Mouse (Mus musculus): ENCODE measurements around the gene Kalrn. TPM values are rescaled to one million over a fixed set of nuclear protein-coding genes. Genes with fewer than 3 reads are reported as not detected.

Gene Kalrn
- polyA plus RNA-seq, 1 experiment from 2014 or later: 43.9 TPM

DNA sequence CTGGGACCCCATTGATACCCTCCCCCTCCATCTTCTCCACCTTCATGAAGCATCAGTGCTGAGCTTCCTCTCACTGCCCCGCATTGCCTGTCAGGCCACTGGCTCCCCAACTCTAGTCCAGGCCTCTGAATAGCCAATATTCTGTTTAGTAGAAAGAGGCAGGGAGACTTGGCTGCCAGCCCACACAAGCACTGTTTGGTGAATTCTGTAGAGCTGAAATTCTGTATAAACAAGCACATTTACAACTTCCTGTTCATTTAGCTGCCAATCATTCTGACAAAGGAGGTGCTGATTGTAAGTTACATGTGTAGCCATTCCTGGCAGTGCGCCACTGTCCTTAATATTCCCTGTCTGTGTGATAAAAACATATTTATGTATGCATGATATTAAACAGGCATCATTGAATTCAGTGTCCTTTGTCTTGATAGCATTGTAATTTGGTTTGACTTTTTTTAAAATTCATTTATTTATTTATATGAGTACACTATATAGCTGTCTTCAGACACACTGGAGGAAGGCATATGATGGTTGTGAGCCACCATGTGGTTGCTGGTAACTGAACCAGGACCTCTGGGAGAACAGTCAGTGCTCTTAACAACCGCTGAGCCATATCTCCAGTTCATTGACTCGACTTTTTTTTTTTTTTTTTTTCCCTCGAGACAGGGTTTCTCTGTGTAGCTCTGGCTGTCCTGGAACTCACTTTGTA, 638.5 kb downstream of the Kalrn start:
- WGBS: 23% methylated on average over 5 of the region's 5 CpGs
- Histone ChIP-seq H3K36me3 (ENCODE audit: control insufficient read depth, insufficient read depth) (no peaks in the 10 kb centered on the region), H3K4me2 (ENCODE audit: low read length) (no peak overlapping the region), H3K4me1 (replicated peaks; ENCODE audit: control insufficient read depth, insufficient read depth, low read length) (peaks cover 13% of the 10 kb centered on the region), H3K27ac (ENCODE audit: low read length) (peak overlapping the region; percentile 69), H3K27me3 (replicated peaks; ENCODE audit: control insufficient read depth, insufficient read depth, low read length) (no peaks in the 10 kb centered on the region; the same call in 1 of the 2 replicates), H3K9me3 (ENCODE audit: control insufficient read depth, low read length) (no peaks in the 10 kb centered on the region), H3K4me3 (replicated peaks; ENCODE audit: low read length) (no peak overlapping the region), H3K9ac (replicated peaks; ENCODE audit: low read depth, low read length) (no peak overlapping the region)
- ATAC-seq: peak; percentile 82

GRCm38 (mm10) chr16:33933411-33933810, 639.9 kb downstream of the Kalrn start:
- Histone ChIP-seq H3K9ac (replicated peaks; ENCODE audit: low read depth, low read length) (no peak overlapping the region), H3K4me1 (replicated peaks; ENCODE audit: control insufficient read depth, insufficient read depth, low read length) (peaks cover 18% of the 10 kb centered on the region), H3K4me2 (ENCODE audit: low read length) (no peak overlapping the region), H3K4me3 (replicated peaks; ENCODE audit: low read length) (no peak overlapping the region), H3K36me3 (ENCODE audit: control insufficient read depth, insufficient read depth) (no peaks in the 10 kb centered on the region), H3K27me3 (replicated peaks; ENCODE audit: control insufficient read depth, insufficient read depth, low read length) (no peaks in the 10 kb centered on the region; the same call in 1 of the 2 replicates), H3K27ac (ENCODE audit: low read length) (no peak overlapping the region), H3K9me3 (ENCODE audit: control insufficient read depth, low read length) (no peaks in the 10 kb centered on the region)
- WGBS: 92% methylated on average over 11 of the region's 11 CpGs
- no peak for ATAC-seq

DNA sequence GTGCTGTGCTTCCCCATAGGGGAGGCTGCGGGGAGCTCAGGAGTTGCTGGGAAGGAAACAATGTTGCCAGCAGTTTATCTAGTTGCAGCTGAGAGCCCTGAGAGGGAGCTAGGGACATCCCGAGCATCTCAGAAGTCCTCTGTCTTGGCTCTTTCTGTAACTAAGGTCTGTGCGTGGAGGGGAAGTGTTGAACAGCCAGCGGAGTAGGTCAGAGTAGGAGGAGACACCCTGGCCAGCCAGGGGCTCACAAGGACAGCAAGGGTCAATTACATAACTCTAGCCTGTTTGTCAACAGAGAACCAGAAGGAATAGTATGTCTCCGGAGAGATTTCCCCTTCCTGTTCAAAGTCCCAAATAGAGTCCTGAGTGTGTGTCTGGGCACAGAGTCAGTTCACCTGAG, 641.2 kb downstream of the Kalrn start:
- Histone ChIP-seq H3K4me1 (replicated peaks; ENCODE audit: control insufficient read depth, insufficient read depth, low read length) (peaks cover 18% of the 10 kb centered on the region), H3K4me2 (ENCODE audit: low read length) (no peak overlapping the region), H3K27ac (ENCODE audit: low read length) (no peak overlapping the region), H3K27me3 (replicated peaks; ENCODE audit: control insufficient read depth, insufficient read depth, low read length) (no peaks in the 10 kb centered on the region; the same call in 1 of the 2 replicates), H3K9ac (replicated peaks; ENCODE audit: low read depth, low read length) (no peak overlapping the region), H3K9me3 (ENCODE audit: control insufficient read depth, low read length) (no peaks in the 10 kb centered on the region), H3K4me3 (replicated peaks; ENCODE audit: low read length) (no peak overlapping the region), H3K36me3 (ENCODE audit: control insufficient read depth, insufficient read depth) (no peaks in the 10 kb centered on the region)
- WGBS: 59% methylated on average over 5 of the region's 5 CpGs
- no peak for ATAC-seq

DNA sequence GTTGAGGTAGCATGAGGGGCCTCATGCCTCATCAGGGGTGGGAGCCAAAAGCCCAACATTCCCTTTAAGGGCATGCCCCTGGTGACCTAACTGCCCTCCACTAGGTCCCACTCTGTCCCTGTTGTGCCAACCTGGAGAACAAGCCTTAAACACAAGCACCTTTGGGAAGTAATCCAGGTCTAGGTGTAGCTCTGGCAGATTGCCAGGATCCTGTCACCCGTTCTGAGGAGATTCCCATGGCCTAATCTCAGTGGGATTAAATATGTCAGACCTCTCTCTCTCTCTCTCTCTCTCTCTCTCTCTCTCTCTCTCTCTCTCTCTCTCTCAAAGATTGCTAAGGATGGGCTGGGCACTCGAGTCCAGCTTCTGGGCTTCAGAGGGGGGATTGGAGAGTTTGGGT, 641.6 kb downstream of the Kalrn start:
- Histone ChIP-seq H3K27ac (ENCODE audit: low read length) (no peak overlapping the region), H3K4me3 (replicated peaks; ENCODE audit: low read length) (no peak overlapping the region), H3K4me2 (ENCODE audit: low read length) (no peak overlapping the region), H3K9ac (replicated peaks; ENCODE audit: low read depth, low read length) (no peak overlapping the region), H3K36me3 (ENCODE audit: control insufficient read depth, insufficient read depth) (no peaks in the 10 kb centered on the region), H3K27me3 (replicated peaks; ENCODE audit: control insufficient read depth, insufficient read depth, low read length) (no peaks in the 10 kb centered on the region; the same call in 1 of the 2 replicates), H3K9me3 (ENCODE audit: control insufficient read depth, low read length) (no peaks in the 10 kb centered on the region), H3K4me1 (replicated peaks; ENCODE audit: control insufficient read depth, insufficient read depth, low read length) (peaks cover 18% of the 10 kb centered on the region)
- no peak for ATAC-seq
- WGBS: 40% methylated on average over 2 of the region's 2 CpGs

DNA sequence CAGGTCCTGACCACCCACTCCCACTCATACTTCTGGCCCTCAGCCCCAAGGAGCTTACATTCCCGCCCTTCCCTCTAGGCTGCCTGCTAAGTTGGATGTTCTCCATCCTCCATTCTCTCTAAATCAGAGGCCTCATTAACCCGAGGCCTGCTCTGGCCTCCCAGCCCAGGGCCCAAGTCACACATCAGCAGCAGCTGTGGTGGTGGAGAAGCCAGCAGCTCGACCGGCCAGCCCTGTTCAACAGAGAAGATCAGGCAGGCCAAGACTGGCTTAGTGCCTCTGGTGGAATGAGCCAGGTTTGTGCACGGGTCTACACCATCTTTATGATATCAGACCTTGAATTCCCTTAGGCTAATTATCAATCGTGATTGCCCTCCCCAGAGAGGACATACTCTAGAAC, 642.5 kb downstream of the Kalrn start:
- Histone ChIP-seq H3K27me3 (replicated peaks; ENCODE audit: control insufficient read depth, insufficient read depth, low read length) (no peaks in the 10 kb centered on the region; the same call in 1 of the 2 replicates), H3K9me3 (ENCODE audit: control insufficient read depth, low read length) (no peaks in the 10 kb centered on the region), H3K27ac (ENCODE audit: low read length) (no peak overlapping the region), H3K36me3 (ENCODE audit: control insufficient read depth, insufficient read depth) (no peaks in the 10 kb centered on the region), H3K9ac (replicated peaks; ENCODE audit: low read depth, low read length) (no peak overlapping the region), H3K4me1 (replicated peaks; ENCODE audit: control insufficient read depth, insufficient read depth, low read length) (peaks cover 18% of the 10 kb centered on the region), H3K4me2 (ENCODE audit: low read length) (no peak overlapping the region), H3K4me3 (replicated peaks; ENCODE audit: low read length) (no peak overlapping the region)
- 86% methylated on average over 6 of the region's 6 CpGs for WGBS
- ATAC-seq: no peak

DNA sequence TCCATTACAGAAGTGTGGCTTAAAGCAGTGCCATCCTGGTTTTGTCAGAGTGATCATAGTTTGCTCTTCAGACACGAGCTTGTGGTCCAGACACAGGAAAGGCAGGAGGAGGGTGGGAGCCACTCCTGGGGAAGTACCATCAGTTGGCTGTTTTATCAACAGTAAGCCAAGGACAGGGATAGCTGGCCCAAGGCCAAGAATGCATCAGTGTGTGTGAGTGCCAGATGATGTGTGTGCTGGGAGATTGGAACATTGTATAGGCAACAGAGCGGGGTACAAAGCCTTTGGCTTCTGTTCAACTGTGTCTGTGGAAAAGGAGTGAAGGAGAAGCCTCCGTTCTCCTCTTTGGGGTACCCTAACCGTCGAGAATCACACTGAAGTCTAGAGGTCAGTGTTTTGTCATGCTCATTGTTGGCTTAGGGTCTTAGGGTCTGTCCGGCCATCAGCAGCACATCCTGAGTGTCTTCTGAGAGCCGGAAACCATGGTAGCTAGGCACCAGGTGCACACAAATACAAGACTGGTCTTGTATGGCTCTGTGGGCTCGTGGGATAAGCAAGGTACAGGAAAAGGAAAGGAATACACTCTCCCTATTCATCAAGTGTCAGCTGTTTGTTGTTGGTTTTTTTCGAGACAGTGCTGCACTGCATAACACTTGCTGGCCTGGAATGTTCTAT, 644.4 kb downstream of the Kalrn start:
- Histone ChIP-seq H3K4me2 (ENCODE audit: low read length) (no peak overlapping the region), H3K4me1 (replicated peaks; ENCODE audit: control insufficient read depth, insufficient read depth, low read length) (peaks cover 6% of the 10 kb centered on the region; the same call in 1 of the 2 replicates), H3K9me3 (ENCODE audit: control insufficient read depth, low read length) (no peaks in the 10 kb centered on the region), H3K27me3 (replicated peaks; ENCODE audit: control insufficient read depth, insufficient read depth, low read length) (peaks cover under 1% of the 10 kb centered on the region; the same call in 1 of the 2 replicates), H3K4me3 (replicated peaks; ENCODE audit: low read length) (no peak overlapping the region), H3K27ac (ENCODE audit: low read length) (no peak overlapping the region), H3K9ac (replicated peaks; ENCODE audit: low read depth, low read length) (no peak overlapping the region), H3K36me3 (ENCODE audit: control insufficient read depth, insufficient read depth) (no peaks in the 10 kb centered on the region)
- 61% methylated on average over 9 of the region's 9 CpGs for WGBS
- 0 out of 2 replicates have a peak, but pooled peaks have one; percentile 47 for ATAC-seq

GRCm38 (mm10) chr16:33927263-33927824, 646.0 kb downstream of the Kalrn start:
- peaks cover 5% of the 10 kb centered on the region; the same call in 1 of the 2 replicates for H3K4me1 ChIP-seq (replicated peaks; ENCODE audit: control insufficient read depth, insufficient read depth, low read length)
- WGBS: 75% methylated on average over 6 of the region's 6 CpGs
- H3K4me3 ChIP-seq (replicated peaks; ENCODE audit: low read length): no peak overlapping the region
- H3K9ac ChIP-seq (replicated peaks; ENCODE audit: low read depth, low read length): no peak overlapping the region
- 0 out of 2 replicates have a peak, but pooled peaks cover 3% of the 10 kb centered on the region for H3K27me3 ChIP-seq (replicated peaks; ENCODE audit: control insufficient read depth, insufficient read depth, low read length)
- ATAC-seq: no peak
- H3K27ac ChIP-seq (ENCODE audit: low read length): no peak overlapping the region
- no peak overlapping the region for H3K4me2 ChIP-seq (ENCODE audit: low read length)
- H3K9me3 ChIP-seq (ENCODE audit: control insufficient read depth, low read length): no peaks in the 10 kb centered on the region
- H3K36me3 ChIP-seq (ENCODE audit: control insufficient read depth, insufficient read depth): no peaks in the 10 kb centered on the region

GRCm38 (mm10) chr16:33923758-33924157, 649.6 kb downstream of the Kalrn start:
- Histone ChIP-seq H3K4me3 (replicated peaks; ENCODE audit: low read length) (no peak overlapping the region), H3K4me2 (ENCODE audit: low read length) (no peak overlapping the region), H3K9ac (replicated peaks; ENCODE audit: low read depth, low read length) (no peak overlapping the region), H3K4me1 (replicated peaks; ENCODE audit: control insufficient read depth, insufficient read depth, low read length) (peaks cover 4% of the 10 kb centered on the region; the same call in 1 of the 2 replicates), H3K27ac (ENCODE audit: low read length) (no peak overlapping the region), H3K27me3 (replicated peaks; ENCODE audit: control insufficient read depth, insufficient read depth, low read length) (0 out of 2 replicates have a peak, but pooled peaks cover 3% of the 10 kb centered on the region), H3K9me3 (ENCODE audit: control insufficient read depth, low read length) (no peaks in the 10 kb centered on the region), H3K36me3 (ENCODE audit: control insufficient read depth, insufficient read depth) (no peaks in the 10 kb centered on the region)
- ATAC-seq: no peak
- 89% methylated on average over 8 of the region's 8 CpGs for WGBS

DNA sequence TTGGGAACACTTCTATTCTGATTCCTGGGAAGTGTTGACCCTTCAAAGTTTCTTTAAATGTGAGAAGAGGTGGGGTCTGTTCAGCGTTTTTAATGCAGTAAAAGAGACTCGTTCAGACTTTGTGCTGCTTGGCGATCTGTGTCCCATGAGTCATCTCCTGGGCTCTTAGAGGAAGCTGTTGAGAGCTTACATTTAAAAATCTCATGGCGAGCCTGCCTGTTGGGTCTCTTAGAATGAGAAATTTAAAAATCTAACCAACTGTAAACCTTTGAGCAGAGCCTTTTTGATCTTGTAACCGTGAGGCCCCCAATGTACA, 650.4 kb downstream of the Kalrn start:
- no peaks in the 10 kb centered on the region for H3K36me3 ChIP-seq (ENCODE audit: control insufficient read depth, insufficient read depth)
- no peak for ATAC-seq
- H3K4me3 ChIP-seq (replicated peaks; ENCODE audit: low read length): no peak overlapping the region
- H3K9ac ChIP-seq (replicated peaks; ENCODE audit: low read depth, low read length): no peak overlapping the region
- WGBS: 59% methylated on average over 5 of the region's 5 CpGs
- no peak overlapping the region for H3K4me2 ChIP-seq (ENCODE audit: low read length)
- no peak overlapping the region for H3K27ac ChIP-seq (ENCODE audit: low read length)
- no peaks in the 10 kb centered on the region for H3K9me3 ChIP-seq (ENCODE audit: control insufficient read depth, low read length)
- 0 out of 2 replicates have a peak, but pooled peaks cover 2% of the 10 kb centered on the region for H3K4me1 ChIP-seq (replicated peaks; ENCODE audit: control insufficient read depth, insufficient read depth, low read length)
- 0 out of 2 replicates have a peak, but pooled peaks cover 3% of the 10 kb centered on the region for H3K27me3 ChIP-seq (replicated peaks; ENCODE audit: control insufficient read depth, insufficient read depth, low read length)
